Mouse (Mus musculus): ENCODE measurements around the gene Dnajc5. TPM values are rescaled to one million over a fixed set of nuclear protein-coding genes. Genes with fewer than 3 reads are reported as not detected.

The Dnajc5 gene
- polyA plus RNA-seq, 3 experiments from 2014 or later, result 37.5 to 41.7 (median 39.3) TPM

Other genes with a start within 250 kb of the Dnajc5 start
- gene Gmeb2, start 232.4 kb upstream of the Dnajc5 start, polyA plus RNA-seq (2017; shearing (Covaris generic)), result 10 to 100 TPM in 2 of 3 experiments, 1 to 10 TPM in 1; 9.1 to 12.8 (median 11.0) TPM
- not detected for gene Stmn3, start 206.0 kb upstream of the Dnajc5 start, polyA plus RNA-seq (2017; shearing (Covaris generic))
- 10 to 100 TPM; 31.4 to 34.5 (median 32.2) TPM for gene Rtel1, start 200.7 kb upstream of the Dnajc5 start, polyA plus RNA-seq (2017; shearing (Covaris generic))
- 10 to 100 TPM; 18.5 to 21.8 (median 20.9) TPM for gene Zgpat, start 155.6 kb upstream of the Dnajc5 start, polyA plus RNA-seq (2017; shearing (Covaris generic))
- 10 to 100 TPM; 60.4 to 69.3 (median 60.4) TPM for gene Arfrp1, start 155.1 kb upstream of the Dnajc5 start, polyA plus RNA-seq (2017; shearing (Covaris generic))
- 100 to 1,000 TPM; 340 to 573 (median 348) TPM for gene Lime1, start 140.4 kb upstream of the Dnajc5 start, polyA plus RNA-seq (2017; shearing (Covaris generic))
- 1 to 10 TPM; 3.6 to 4.3 (median 3.7) TPM for gene Zbtb46, start 61.1 kb upstream of the Dnajc5 start, polyA plus RNA-seq (2017; shearing (Covaris generic))
- gene Abhd16b, start 27.3 kb upstream of the Dnajc5 start, polyA plus RNA-seq (2017; shearing (Covaris generic)), result not detected
- gene Tpd52l2, start 23.3 kb upstream of the Dnajc5 start, polyA plus RNA-seq (2017; shearing (Covaris generic)), result 100 to 1,000 TPM in 2 of 3 experiments, 10 to 100 TPM in 1; 89.9 to 113 (median 102) TPM
- 100 to 1,000 TPM; 108 to 199 (median 172) TPM for gene Uckl1, start 64.4 kb downstream of the Dnajc5 start, polyA plus RNA-seq (2017; shearing (Covaris generic))
- 10 to 100 TPM; 57.4 to 96.0 (median 81.2) TPM for gene Prpf6, start 71.4 kb downstream of the Dnajc5 start, polyA plus RNA-seq (2017; shearing (Covaris generic))
- 10 to 100 TPM; 11.6 to 43.1 (median 25.3) TPM for gene Zfp512b, start 72.3 kb downstream of the Dnajc5 start, polyA plus RNA-seq (2017; shearing (Covaris generic))
- 10 to 100 TPM in 2 of 3 experiments, 1 to 10 TPM in 1; 9.4 to 14.3 (median 10.4) TPM for gene Samd10, start 78.7 kb downstream of the Dnajc5 start, polyA plus RNA-seq (2017; shearing (Covaris generic))
- gene Gm29797, start 136.5 kb downstream of the Dnajc5 start, polyA plus RNA-seq (2017; shearing (Covaris generic)), result not detected
- not detected for gene Sox18, start 151.2 kb downstream of the Dnajc5 start, polyA plus RNA-seq (2017; shearing (Covaris generic))
- gene Tcea2, start 159.8 kb downstream of the Dnajc5 start, polyA plus RNA-seq (2017; shearing (Covaris generic)), result 10 to 100 TPM in 2 of 3 experiments, 1 to 10 TPM in 1; 6.4 to 19.9 (median 17.5) TPM
- 100 to 1,000 TPM; 154 to 182 (median 170) TPM for gene Rgs19, start 173.5 kb downstream of the Dnajc5 start, polyA plus RNA-seq (2017; shearing (Covaris generic))
- gene Lkaaear1, start 178.0 kb downstream of the Dnajc5 start, polyA plus RNA-seq (2017; shearing (Covaris generic)), result not detected
- gene Oprl1, start 194.5 kb downstream of the Dnajc5 start, polyA plus RNA-seq (2017; shearing (Covaris generic)), result under 1 TPM in 1 of 3 experiments, not detected in 2; 0.68 TPM
- not detected for gene Myt1, start 242.8 kb downstream of the Dnajc5 start, polyA plus RNA-seq (2017; shearing (Covaris generic))